In the genomic region with DNA sequence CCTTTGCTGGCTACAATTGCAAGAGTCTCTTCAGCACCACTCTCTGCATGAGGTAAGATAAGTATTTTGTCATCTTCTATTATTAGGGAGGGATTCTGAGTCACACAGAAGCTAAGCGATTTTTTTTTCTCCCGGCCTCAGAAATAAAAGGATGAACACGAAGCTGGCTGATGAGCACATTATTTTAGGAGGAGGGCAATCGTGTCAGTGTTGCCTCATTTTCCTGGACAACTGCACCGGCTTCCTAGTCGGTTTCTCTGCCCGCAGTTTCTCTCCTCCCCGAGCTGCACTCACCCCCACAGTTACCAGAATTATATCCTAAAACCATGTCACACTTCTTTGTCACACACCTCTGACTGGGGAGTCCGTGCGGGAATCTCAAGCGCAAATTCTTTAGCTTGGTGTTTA, we compare ENCODE assay signal across 11 mouse cellular contexts. TPM values are rescaled to one million over a fixed set of nuclear protein-coding genes. Genes with fewer than 3 reads are reported as not detected.
DNase-seq lines count a peak whose midpoint lies in the region.
"Had no signal": no experiment of that assay in that cellular context is flagged by ENCODE, and none has a peak within 500 bp of the region (broad histone marks: within the 10 kb centered on the region; RNA-seq: fewer than 3 reads in every experiment).

No protein-coding gene starts in this region.

- no peak overlapping the region for H3K27ac ChIP-seq in forebrain, embryonic 10.5 days
- H3K27ac ChIP-seq: hindbrain, embryonic 15.5 days; kidney, embryonic 15.5 days had no signal

- H3K27me3 ChIP-seq in forebrain, embryonic 10.5 days (ENCODE audit: poor library complexity, severe bottlenecking) = no peaks in the 10 kb centered on the region
- H3K27me3 ChIP-seq: hindbrain, embryonic 15.5 days; kidney, embryonic 15.5 days had no signal

- intact Hi-C loops in heart, postnatal 36 days (cut with DNase I) = no loop called here

- H3K4me3 ChIP-seq in forebrain, embryonic 10.5 days = no peak overlapping the region
- H3K4me3 ChIP-seq: hindbrain, embryonic 15.5 days; kidney, embryonic 15.5 days had no signal

- WGBS in forebrain, embryonic 10.5 days = 84% methylated on average over 11 of the region's 11 CpGs

- no peaks in the 10 kb centered on the region for H3K36me3 ChIP-seq in forebrain, embryonic 10.5 days (replicated peaks)
- H3K36me3 ChIP-seq: hindbrain, embryonic 15.5 days; kidney, embryonic 15.5 days had no signal

- DNase-seq in heart, adult 8-10 months (ENCODE audit: low spot score) = peak; percentile 32
- no peak for DNase-seq in heart, postnatal 36 days
- DNase-seq in lung, postnatal 10 days = peak; percentile 30
- DNase-seq in lung, adult 18-20 months = no peak
- peak; percentile 58 to 61 for DNase-seq in frontal cortex, postnatal 36 days (ENCODE audit: low spot score in 2 of 2)
- DNase-seq in telencephalon, adult 2 months (ENCODE audit: low read depth, low spot score) = peak; percentile 65
- no peak for DNase-seq in kidney, postnatal 25 days
- no peak for DNase-seq in forebrain, embryonic 10.5 days (ENCODE audit: extremely low spot score, low spot score)
- DNase-seq: gastrocnemius, postnatal 10 days had no signal

- no peaks in the 10 kb centered on the region for H3K9me3 ChIP-seq in forebrain, embryonic 10.5 days
- H3K9me3 ChIP-seq: hindbrain, embryonic 15.5 days; kidney, embryonic 15.5 days had no signal

- peaks cover 4% of the 10 kb centered on the region; the same call in 1 of the 2 replicates for H3K4me1 ChIP-seq in forebrain, embryonic 10.5 days
- H3K4me1 ChIP-seq: hindbrain, embryonic 15.5 days; kidney, embryonic 15.5 days had no signal

RNA-seq across cellular contexts. Expression of gene Dusp6, which starts 12.2 kb away (rescaled TPM):
- 10 to 100 TPM; 12.9 to 18.7 (median 15.2) TPM for total RNA-seq in heart, adult 8-10 months (2022)
- total RNA-seq in heart, postnatal 36 days (2021) = 10 to 100 TPM; 16.2 to 21.7 TPM
- 97.6 and 116 TPM in 2 replicates for polyA plus RNA-seq in forebrain, embryonic 10.5 days (2016; fragmentation: Nextera tagmentation; extraction: Ambion mirVana)

Comparison
In these comparisons a context has a peak if more than half of its experiments do, and no peak if none do; other contexts are left out.
1. DNase-seq: peak in heart, adult 8-10 months (single experiment), lung, postnatal 10 days (single experiment), frontal cortex, postnatal 36 days (2 of 2) and telencephalon, adult 2 months (single experiment); none in heart, postnatal 36 days (0 of 2), lung, adult 18-20 months (0 of 2), kidney, postnatal 25 days (0 of 2) and forebrain, embryonic 10.5 days (single experiment).